Mouse (Mus musculus): ENCODE data around the gene Gm10964. TPM values are rescaled to one million over a fixed set of nuclear protein-coding genes. Genes with fewer than 3 reads are reported as not detected.

Gene Gm10964
- polyA plus RNA-seq, 1 experiment from 2014 or later, result not detected

- H3K9me3 ChIP-seq (replicated peaks; ENCODE audit: control insufficient read depth, low read length), result no peaks in the 10 kb centered on the region
- H3K4me3 ChIP-seq (ENCODE audit: low read depth, low read length), result no peak overlapping the region
- no peak for ATAC-seq
- no peaks in the 10 kb centered on the region for H3K36me3 ChIP-seq (ENCODE audit: control insufficient read depth, insufficient read depth, low read length)
- H3K27ac ChIP-seq (ENCODE audit: low read depth, low read length), result no peak overlapping the region
- H3K27me3 ChIP-seq (replicated peaks; ENCODE audit: control insufficient read depth, insufficient read depth, low read length), result no peaks in the 10 kb centered on the region
- no peak overlapping the region for H3K9ac ChIP-seq (ENCODE audit: low read length)
- no peak overlapping the region for H3K4me2 ChIP-seq (ENCODE audit: low read length)
- WGBS, result 89% methylated on average over 3 of the region's 3 CpGs
- DNase-seq (ENCODE audit: low spot score), result no peak
- H3K4me1 ChIP-seq (ENCODE audit: control insufficient read depth, insufficient read depth, low read length), result peaks cover 36% of the 10 kb centered on the region
These were observed 7.0 kb upstream of the Gm10964 start for GRCm38 (mm10) chr3:103732116-103732515.

- H3K4me1 ChIP-seq (ENCODE audit: control insufficient read depth, insufficient read depth, low read length), result peaks cover 42% of the 10 kb centered on the region
- no peak overlapping the region for H3K4me3 ChIP-seq (ENCODE audit: low read depth, low read length)
- 0 out of 2 replicates have a peak overlapping the region, but pooled peaks have one; percentile 3 for H3K27ac ChIP-seq (ENCODE audit: low read depth, low read length)
- H3K36me3 ChIP-seq (ENCODE audit: control insufficient read depth, insufficient read depth, low read length), result no peaks in the 10 kb centered on the region
- no peak overlapping the region for H3K9ac ChIP-seq (ENCODE audit: low read length)
- no peaks in the 10 kb centered on the region for H3K27me3 ChIP-seq (replicated peaks; ENCODE audit: control insufficient read depth, insufficient read depth, low read length)
- H3K9me3 ChIP-seq (replicated peaks; ENCODE audit: control insufficient read depth, low read length), result no peaks in the 10 kb centered on the region
- DNase-seq (ENCODE audit: low spot score) (peak; percentile 28), ATAC-seq (no peak)
- 9% methylated on average over 2 of the region's 2 CpGs for WGBS
- no peak overlapping the region for H3K4me2 ChIP-seq (ENCODE audit: low read length)
These were observed 6.0 kb upstream of the Gm10964 start for GRCm38 (mm10) chr3:103733176-103733575.

GRCm38 (mm10) chr3:103733799-103734695, 5.1 kb upstream of the Gm10964 start:
- Histone ChIP-seq H3K4me2 (ENCODE audit: low read length) (peak overlapping the region; percentile 44), H3K27me3 (replicated peaks; ENCODE audit: control insufficient read depth, insufficient read depth, low read length) (no peaks in the 10 kb centered on the region), H3K27ac (ENCODE audit: low read depth, low read length) (peak overlapping the region; percentile 40; the same call in 1 of the 2 replicates), H3K4me3 (ENCODE audit: low read depth, low read length) (no peak overlapping the region), H3K36me3 (ENCODE audit: control insufficient read depth, insufficient read depth, low read length) (no peaks in the 10 kb centered on the region), H3K9me3 (replicated peaks; ENCODE audit: control insufficient read depth, low read length) (no peaks in the 10 kb centered on the region), H3K9ac (ENCODE audit: low read length) (peak overlapping the region; percentile 41), H3K4me1 (ENCODE audit: control insufficient read depth, insufficient read depth, low read length) (peaks cover 42% of the 10 kb centered on the region)
- WGBS, result 3% methylated on average over 19 of the region's 19 CpGs
- ATAC-seq (peak; percentile 75), DNase-seq (ENCODE audit: low spot score) (peak; percentile 74)

GRCm38 (mm10) chr3:103734696-103735519, 4.3 kb upstream of the Gm10964 start:
- peaks cover 42% of the 10 kb centered on the region for H3K4me1 ChIP-seq (ENCODE audit: control insufficient read depth, insufficient read depth, low read length)
- 9% methylated on average over 11 of the region's 11 CpGs for WGBS
- H3K9ac ChIP-seq (ENCODE audit: low read length), result 0 out of 2 replicates have a peak overlapping the region, but pooled peaks have one; percentile 21
- ATAC-seq, result no peak
- peak; percentile 28 for DNase-seq (ENCODE audit: low spot score)
- H3K4me3 ChIP-seq (ENCODE audit: low read depth, low read length), result no peak overlapping the region
- H3K27ac ChIP-seq (ENCODE audit: low read depth, low read length), result peak overlapping the region; percentile 40
- no peaks in the 10 kb centered on the region for H3K36me3 ChIP-seq (ENCODE audit: control insufficient read depth, insufficient read depth, low read length)
- H3K9me3 ChIP-seq (replicated peaks; ENCODE audit: control insufficient read depth, low read length), result no peaks in the 10 kb centered on the region
- no peaks in the 10 kb centered on the region for H3K27me3 ChIP-seq (replicated peaks; ENCODE audit: control insufficient read depth, insufficient read depth, low read length)
- peak overlapping the region; percentile 44 for H3K4me2 ChIP-seq (ENCODE audit: low read length)

GRCm38 (mm10) chr3:103735776-103736600, 3.2 kb upstream of the Gm10964 start:
- WGBS, result 83% methylated on average over 28 of the region's 28 CpGs
- Histone ChIP-seq H3K4me2 (ENCODE audit: low read length) (no peak overlapping the region), H3K4me1 (ENCODE audit: control insufficient read depth, insufficient read depth, low read length) (peaks cover 42% of the 10 kb centered on the region), H3K27ac (ENCODE audit: low read depth, low read length) (no peak overlapping the region), H3K36me3 (ENCODE audit: control insufficient read depth, insufficient read depth, low read length) (no peaks in the 10 kb centered on the region), H3K4me3 (ENCODE audit: low read depth, low read length) (no peak overlapping the region), H3K9ac (ENCODE audit: low read length) (peak overlapping the region; percentile 21; the same call in 1 of the 2 replicates), H3K9me3 (replicated peaks; ENCODE audit: control insufficient read depth, low read length) (no peaks in the 10 kb centered on the region), H3K27me3 (replicated peaks; ENCODE audit: control insufficient read depth, insufficient read depth, low read length) (no peaks in the 10 kb centered on the region)
- DNase-seq (ENCODE audit: low spot score) (no peak), ATAC-seq (no peak)

GRCm38 (mm10) chr3:103737061-103737754, 2.0 kb upstream of the Gm10964 start:
- WGBS, result 44% methylated on average over 16 of the region's 16 CpGs
- ATAC-seq, result no peak
- Histone ChIP-seq H3K4me2 (ENCODE audit: low read length) (peak overlapping the region; percentile 42), H3K4me3 (ENCODE audit: low read depth, low read length) (no peak overlapping the region), H3K27me3 (replicated peaks; ENCODE audit: control insufficient read depth, insufficient read depth, low read length) (no peaks in the 10 kb centered on the region), H3K36me3 (ENCODE audit: control insufficient read depth, insufficient read depth, low read length) (0 out of 2 replicates have a peak, but pooled peaks cover 3% of the 10 kb centered on the region), H3K9ac (ENCODE audit: low read length) (peak overlapping the region; percentile 22; the same call in 1 of the 2 replicates), H3K27ac (ENCODE audit: low read depth, low read length) (peak overlapping the region; percentile 76), H3K4me1 (ENCODE audit: control insufficient read depth, insufficient read depth, low read length) (peaks cover 42% of the 10 kb centered on the region), H3K9me3 (replicated peaks; ENCODE audit: control insufficient read depth, low read length) (no peaks in the 10 kb centered on the region)
- DNase-seq (ENCODE audit: low spot score), result peak; percentile 60

GRCm38 (mm10) chr3:103737778-103738571, 1.2 kb upstream of the Gm10964 start, which contains the start of gene Olfml3:
Olfml3 (minus strand) TSS chr3:103738001.
- H3K9ac ChIP-seq (ENCODE audit: low read length), result peak within 1 kb of the TSS; percentile 22; the same call in 1 of the 2 replicates
- H3K27ac ChIP-seq (ENCODE audit: low read depth, low read length), result peak within 1 kb of the TSS; percentile 76
- peaks cover 6% of the 10 kb centered on the region; the same call in 1 of the 2 replicates for H3K36me3 ChIP-seq (ENCODE audit: control insufficient read depth, insufficient read depth, low read length)
- H3K4me2 ChIP-seq (ENCODE audit: low read length), result peak within 1 kb of the TSS; percentile 42
- no peaks in the 10 kb centered on the region for H3K9me3 ChIP-seq (replicated peaks; ENCODE audit: control insufficient read depth, low read length)
- DNase-seq (ENCODE audit: low spot score) (peak; percentile 94), ATAC-seq (peak; percentile 71)
- no peak within 1 kb of the TSS for H3K4me3 ChIP-seq (ENCODE audit: low read depth, low read length)
- H3K4me1 ChIP-seq (ENCODE audit: control insufficient read depth, insufficient read depth, low read length), result peaks cover 38% of the 10 kb centered on the region
- WGBS, result under 1% methylated on average over 18 of the region's 18 CpGs
- H3K27me3 ChIP-seq (replicated peaks; ENCODE audit: control insufficient read depth, insufficient read depth, low read length), result no peaks in the 10 kb centered on the region
